Mouse (Mus musculus) thymus, adult 2 months (tissue): ENCODE measurements at regions not wholly inside any gene's neighbourhood (a gene's known extent, or its start where the extent isn't known, plus 50 kb on each side); places are given as distances from the start of the nearest gene placed in this dataset.

Source experiments
- DNase-seq: peaks from one replicate; pipeline ENCODE4 v3.0.0; 2021
- H3K27ac ChIP-seq: fragments of 200-500 bp; 2 replicates; pipeline ENCODE4 v1.5.1; 2012; ENCODE audit warnings: low read length, control low read depth; ENCODE audit not compliant: control insufficient read depth, insufficient read depth
- H3K27me3 ChIP-seq: fragments of 200-500 bp; 2 replicates; pipeline ENCODE4 v1.6.1; 2012; ENCODE audit warnings: mild to moderate bottlenecking, low read length, moderate library complexity, mixed read lengths; ENCODE audit not compliant: control insufficient read depth, insufficient read depth
- H3K36me3 ChIP-seq: fragments of 200-500 bp; 2 replicates; pipeline ENCODE4 v1.6.1; 2012; ENCODE audit warnings: mild to moderate bottlenecking, low read length, moderate library complexity; ENCODE audit not compliant: control insufficient read depth, insufficient read depth
- H3K4me1 ChIP-seq: fragments of 200-500 bp; replicated peaks from 2 replicates; pipeline ENCODE4 v1.6.1; 2012; ENCODE audit warnings: low read length; ENCODE audit not compliant: control insufficient read depth, insufficient read depth
- H3K4me3 ChIP-seq: fragments of 200-500 bp; 2 replicates; pipeline ENCODE4 v1.5.1; 2012; ENCODE audit warnings: mild to moderate bottlenecking, low read length, control low read depth, moderate library complexity; ENCODE audit not compliant: control insufficient read depth, insufficient read depth
- CTCF ChIP-seq: fragments of 200-500 bp; IDR thresholded peaks from 2 replicates; pipeline ENCODE4 v1.5.1; 2012; ENCODE audit warnings: mild to moderate bottlenecking, control low read depth, low read length, moderate library complexity, borderline replicate concordance; ENCODE audit not compliant: control insufficient read depth, poor library complexity, insufficient read depth; ENCODE audit errors: extremely low read depth
- POLR2A ChIP-seq: fragments of 200-500 bp; IDR thresholded peaks from 2 replicates; pipeline ENCODE4 v1.6.1; 2012; ENCODE audit warnings: mild to moderate bottlenecking, low read length, control low read depth, moderate library complexity; ENCODE audit not compliant: control insufficient read depth, poor library complexity, insufficient read depth; ENCODE audit errors: extremely low read depth
- WGBS: fragments of 180-500 bp; shearing (Covaris S2); methylation state at CpG from one replicate; pipeline ENCODE4 v1.1.7; 2018; 5-methylcytosine and 5-hydroxymethylcytosine counted together

DNA sequence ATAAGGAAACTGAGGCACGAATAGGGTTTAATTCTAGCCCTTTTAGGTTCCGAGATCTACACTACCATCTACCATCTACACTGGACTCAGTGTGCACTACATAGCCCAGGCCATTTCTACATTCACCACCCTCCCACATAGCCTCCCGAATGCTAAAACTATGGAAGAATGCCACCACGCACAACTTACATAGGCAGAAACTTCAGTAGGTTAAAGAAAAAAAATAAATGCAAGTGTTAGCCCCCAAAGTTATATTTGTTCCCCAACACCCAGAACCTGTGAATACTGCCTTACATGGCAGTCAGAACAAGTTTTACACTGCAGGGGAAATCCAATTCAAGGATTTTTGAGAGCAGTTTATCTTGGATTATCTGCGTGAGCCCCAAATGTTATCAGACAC, 165.8 kb downstream of the Tshz3 start:
- 97% methylated on average over 5 of the region's 5 CpGs for WGBS
- no peak for TF ChIP-seq POLR2A
- TF ChIP-seq CTCF: no peak

GRCm38 (mm10) chr7:36864675-36865074, 166.8 kb downstream of the Tshz3 start:
- WGBS: 82% methylated on average over 4 of the region's 4 CpGs
- no peak for DNase-seq
- Histone ChIP-seq H3K4me3 (no peak overlapping the region), H3K27ac (no peak overlapping the region), H3K36me3 (no peaks in the 10 kb centered on the region), H3K27me3 (no peaks in the 10 kb centered on the region), H3K4me1 (no peaks in the 10 kb centered on the region)
- TF ChIP-seq CTCF (no peak), POLR2A (no peak)

More for the DNA sequence above, 165.8 kb downstream of the Tshz3 start:
- H3K27ac ChIP-seq: no peak overlapping the region
- no peak overlapping the region for H3K4me3 ChIP-seq
- no peaks in the 10 kb centered on the region for H3K36me3 ChIP-seq
- H3K4me1 ChIP-seq: no peaks in the 10 kb centered on the region
- no peaks in the 10 kb centered on the region for H3K27me3 ChIP-seq
- DNase-seq: no peak

DNA sequence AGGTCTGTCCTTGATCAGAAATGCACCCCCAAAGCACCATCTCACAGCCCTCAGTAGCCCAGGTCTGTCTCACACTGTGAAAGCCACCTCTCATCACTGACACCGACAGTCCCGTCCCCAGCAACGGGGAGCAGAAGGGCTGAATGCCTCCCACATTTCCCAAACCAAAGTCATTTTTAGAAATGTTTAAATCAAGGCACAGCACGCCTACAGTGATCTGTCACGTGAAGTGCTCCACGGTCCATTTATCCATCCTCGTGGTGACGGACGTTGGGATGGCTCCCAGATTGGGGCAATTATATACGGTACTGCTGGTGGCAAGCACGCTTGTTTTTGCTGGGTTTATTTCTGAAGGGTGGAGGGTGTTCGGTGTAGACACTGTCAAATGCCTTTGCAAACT, 168.7 kb downstream of the Tshz3 start:
- Histone ChIP-seq H3K27ac (no peak overlapping the region), H3K36me3 (no peaks in the 10 kb centered on the region), H3K4me3 (no peak overlapping the region), H3K4me1 (no peaks in the 10 kb centered on the region), H3K27me3 (no peaks in the 10 kb centered on the region)
- TF ChIP-seq POLR2A: no peak
- TF ChIP-seq CTCF: no peak
- DNase-seq: no peak
- WGBS: 95% methylated on average over 12 of the region's 12 CpGs

DNA sequence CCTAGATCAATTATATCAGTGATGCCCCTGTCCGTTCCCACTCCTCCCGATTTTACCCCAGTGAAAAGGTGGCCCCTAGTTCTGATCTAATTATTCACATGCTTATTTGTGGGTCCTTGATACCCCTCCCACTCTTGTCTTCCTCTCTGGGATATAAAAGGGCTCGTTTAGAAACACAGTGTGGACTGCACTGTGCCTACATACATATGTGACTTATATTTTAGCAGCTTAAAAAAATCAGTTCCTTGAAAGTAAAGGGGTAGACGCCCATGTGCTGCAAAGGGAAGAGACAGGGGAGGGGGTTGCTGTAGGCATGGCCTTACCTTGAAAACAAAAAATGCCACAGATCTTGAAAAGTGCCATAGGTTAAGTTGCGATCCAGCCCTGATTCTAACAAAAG, 176.1 kb downstream of the Tshz3 start:
- no peak for TF ChIP-seq POLR2A
- TF ChIP-seq CTCF: no peak
- DNase-seq: no peak
- Histone ChIP-seq H3K4me1 (no peaks in the 10 kb centered on the region), H3K27me3 (no peaks in the 10 kb centered on the region), H3K27ac (no peak overlapping the region), H3K36me3 (no peaks in the 10 kb centered on the region), H3K4me3 (no peak overlapping the region)
- 81% methylated on average over 5 of the region's 5 CpGs for WGBS

DNA sequence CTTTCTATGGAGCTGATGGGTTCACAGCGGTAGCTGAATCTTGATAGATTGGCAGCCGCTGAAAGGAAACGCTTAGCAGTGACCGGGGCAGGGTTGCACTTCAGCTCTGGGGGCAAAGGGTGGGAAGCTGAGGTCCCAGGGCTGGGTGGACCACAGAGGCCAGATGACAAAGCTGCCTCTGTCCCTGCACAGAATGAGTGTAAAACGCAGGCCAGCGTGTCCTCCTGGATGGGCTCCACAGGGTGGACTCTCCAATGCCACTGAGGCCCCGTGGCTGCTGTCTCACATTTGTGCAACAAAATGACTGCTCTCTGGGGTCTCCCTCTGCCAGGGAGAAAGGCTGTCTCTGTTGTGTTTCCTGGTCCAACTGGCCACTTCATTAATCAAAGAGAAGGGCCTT, 179.8 kb downstream of the Tshz3 start:
- H3K27ac ChIP-seq: no peak overlapping the region

GRCm38 (mm10) chr7:36892776-36893500, 195.0 kb downstream of the Tshz3 start:
- 85% methylated on average over 18 of the region's 18 CpGs for WGBS
- Histone ChIP-seq H3K27ac (no peak overlapping the region), H3K4me1 (no peaks in the 10 kb centered on the region), H3K27me3 (no peaks in the 10 kb centered on the region), H3K4me3 (no peak overlapping the region), H3K36me3 (no peaks in the 10 kb centered on the region)
- no peak for DNase-seq
- TF ChIP-seq POLR2A (no peak), CTCF (no peak)

More for the DNA sequence above, 179.8 kb downstream of the Tshz3 start:
- TF ChIP-seq CTCF: no peak
- no peak for TF ChIP-seq POLR2A
- H3K4me1 ChIP-seq: no peaks in the 10 kb centered on the region
- WGBS: 77% methylated on average over 7 of the region's 7 CpGs
- no peak overlapping the region for H3K4me3 ChIP-seq
- DNase-seq: no peak
- no peaks in the 10 kb centered on the region for H3K36me3 ChIP-seq
- H3K27me3 ChIP-seq: no peaks in the 10 kb centered on the region

DNA sequence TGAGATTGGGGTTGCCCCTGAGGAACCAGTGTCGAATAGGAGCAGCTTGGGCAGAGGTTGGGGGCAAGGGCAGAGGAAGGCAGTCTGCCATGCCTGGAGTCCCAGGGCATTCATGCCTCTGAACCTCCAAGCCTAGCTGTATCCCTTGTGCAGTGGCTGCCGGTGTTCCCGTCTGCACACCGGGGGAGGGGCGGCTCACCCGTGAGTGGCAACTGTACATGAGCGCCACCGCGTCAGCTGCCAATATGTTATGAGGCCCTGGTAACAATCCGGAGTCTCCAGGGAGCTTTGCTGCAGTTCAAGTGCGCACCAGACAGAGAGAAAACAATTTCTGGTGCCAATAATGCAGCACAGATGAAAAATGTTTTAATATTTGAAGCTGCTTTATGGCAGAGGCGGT, 198.4 kb downstream of the Tshz3 start:
- Histone ChIP-seq H3K36me3 (no peaks in the 10 kb centered on the region), H3K27ac (no peak overlapping the region), H3K4me3 (no peak overlapping the region), H3K4me1 (no peaks in the 10 kb centered on the region), H3K27me3 (no peaks in the 10 kb centered on the region)
- 89% methylated on average over 12 of the region's 12 CpGs for WGBS
- no peak for DNase-seq
- no peak for TF ChIP-seq POLR2A
- no peak for TF ChIP-seq CTCF
